Mouse (Mus musculus): ENCODE measurements around the gene Exd1. TPM values are rescaled to one million over a fixed set of nuclear protein-coding genes. Genes with fewer than 3 reads are reported as not detected.

Exd1 gene
- polyA plus RNA-seq, 1 experiment from 2014 or later, result 0.29 TPM

Other genes starting within 250 kb of the Exd1 start
- gene Dll4, start 221.8 kb downstream of the Exd1 start, polyA plus RNA-seq (2014; fragmentation: Nextera tagmentation; extraction: Ambion mirVana), result 3.1 and 3.4 TPM in 2 replicates
- gene Chac1, start 196.4 kb downstream of the Exd1 start, polyA plus RNA-seq (2014; fragmentation: Nextera tagmentation; extraction: Ambion mirVana), result 0.57 and 0.69 TPM in 2 replicates
- gene Ino80, start 69.9 kb downstream of the Exd1 start, polyA plus RNA-seq (2014; fragmentation: Nextera tagmentation; extraction: Ambion mirVana), result 5.2 TPM in 2 replicates
- gene Chp1, start 70 bp upstream of the Exd1 start, polyA plus RNA-seq (2014; fragmentation: Nextera tagmentation; extraction: Ambion mirVana), result 60.7 and 65.5 TPM in 2 replicates
- gene Nusap1, start 70.7 kb upstream of the Exd1 start, polyA plus RNA-seq (2014; fragmentation: Nextera tagmentation; extraction: Ambion mirVana), result 90.4 and 94.3 TPM in 2 replicates
- gene Oip5, start 70.8 kb upstream of the Exd1 start, polyA plus RNA-seq (2014; fragmentation: Nextera tagmentation; extraction: Ambion mirVana), result 33.0 and 35.6 TPM in 2 replicates
- gene Ndufaf1, start 115.2 kb upstream of the Exd1 start, polyA plus RNA-seq (2014; fragmentation: Nextera tagmentation; extraction: Ambion mirVana), result 43.4 and 51.7 TPM in 2 replicates
- 46.1 and 48.0 TPM in 2 replicates for gene Rtf1, start 127.4 kb upstream of the Exd1 start, polyA plus RNA-seq (2014; fragmentation: Nextera tagmentation; extraction: Ambion mirVana)
- 0.64 and 0.81 TPM in 2 replicates for gene Itpka, start 194.7 kb upstream of the Exd1 start, polyA plus RNA-seq (2014; fragmentation: Nextera tagmentation; extraction: Ambion mirVana)
- gene Ltk, start 212.8 kb upstream of the Exd1 start, polyA plus RNA-seq (2014; fragmentation: Nextera tagmentation; extraction: Ambion mirVana), result not detected in 2 replicates
- gene Rpap1, start 239.9 kb upstream of the Exd1 start, polyA plus RNA-seq (2014; fragmentation: Nextera tagmentation; extraction: Ambion mirVana), result 26.3 and 30.7 TPM in 2 replicates